Mouse (Mus musculus) embryo, embryonic 10 days (tissue): ENCODE results near the gene Retnlg.
"Not testable (repeated sequence)": the region's sequence is repeated elsewhere in the genome, so short reads cannot be mapped to it uniquely, and the experiment has no call there.

Source experiments
- DNase-seq: peaks from one replicate; pipeline ENCODE4 v3.0.0-alpha.2; 2015; ENCODE audit warnings: low spot score

Retnlg gene

DNA sequence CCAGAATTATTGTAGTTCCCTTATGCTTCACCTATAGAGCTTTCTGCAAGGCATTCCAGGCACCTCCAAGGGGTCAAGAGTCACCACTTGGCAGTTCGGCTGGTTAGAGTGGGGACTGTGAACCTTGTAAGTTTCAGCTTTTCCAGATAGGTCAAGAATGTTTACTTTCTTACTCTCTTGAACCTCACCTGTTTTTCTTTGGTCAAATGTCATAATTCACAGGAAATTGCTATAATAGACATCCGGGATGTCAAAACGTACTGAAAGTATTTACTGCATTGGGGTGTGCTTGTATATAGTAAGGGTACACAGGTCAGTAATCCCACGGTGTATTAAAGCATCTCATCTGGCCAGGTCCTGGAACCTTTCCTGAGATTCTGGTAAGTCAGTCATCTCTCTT, at the start of gene Retnlg:
Gene Retnlg (plus strand): TSS at position 301 of the 400 bp plus-strand sequence.
- no peak for DNase-seq

DNA sequence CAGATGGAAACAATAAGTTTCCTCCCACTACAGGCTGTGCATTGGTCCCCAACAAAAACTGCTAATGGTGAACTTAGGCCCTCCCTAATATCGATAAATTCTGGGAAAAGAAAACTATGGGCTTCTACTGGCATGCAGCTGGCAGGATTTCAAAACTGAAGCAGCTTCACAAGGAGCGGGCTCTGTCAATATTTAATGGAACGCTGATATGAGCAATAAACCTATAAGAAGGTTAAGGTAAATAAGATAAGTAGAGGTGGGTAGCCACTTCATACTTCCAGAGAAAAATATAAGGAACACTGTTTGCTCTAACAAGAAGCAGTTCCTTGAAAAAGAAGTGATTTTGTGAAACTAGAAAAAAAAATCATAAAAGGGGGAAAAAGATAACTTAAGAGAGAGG, 45.9 kb upstream of the Retnlg start:
- DNase-seq = no peak

DNA sequence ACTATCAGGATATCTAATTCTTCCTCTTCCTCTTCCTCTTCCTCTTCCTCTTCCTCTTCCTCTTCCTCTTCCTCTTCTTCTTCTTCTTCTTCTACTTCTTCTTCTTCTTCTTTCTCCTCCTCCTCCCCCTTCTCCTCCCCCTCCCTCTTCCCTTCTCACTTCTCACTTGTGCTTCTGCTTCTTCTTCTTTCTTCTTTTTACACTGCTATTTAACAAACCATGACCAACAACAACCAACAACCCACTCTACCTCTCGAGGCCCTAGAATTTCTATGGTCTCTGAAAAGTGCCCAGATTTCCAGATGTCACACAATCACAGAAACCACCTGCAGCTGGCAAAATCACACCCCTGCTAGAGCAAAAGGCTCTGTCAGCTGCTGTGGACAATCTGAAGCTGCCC, 44.8 kb upstream of the Retnlg start:
- DNase-seq = no peak

DNA sequence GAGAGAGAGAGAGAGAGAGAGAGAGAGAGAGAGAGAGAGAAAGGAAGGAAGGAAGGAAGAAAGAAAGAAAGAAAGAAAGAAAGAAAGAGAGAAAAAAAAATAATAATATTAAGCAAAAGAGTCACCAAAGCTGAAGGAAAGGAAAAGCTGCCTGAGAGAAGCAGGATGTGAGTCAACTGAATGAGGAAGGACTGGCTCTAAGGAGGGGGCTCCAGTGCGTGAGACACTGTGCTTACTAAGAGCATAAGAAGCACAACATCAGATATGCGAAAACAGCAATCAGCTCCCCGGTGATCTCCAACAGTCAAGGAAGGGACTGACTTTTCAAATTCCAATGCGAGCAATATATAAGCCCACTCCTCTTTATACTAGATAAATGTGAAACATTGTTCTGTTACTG, 43.4 kb upstream of the Retnlg start:
- no peak for DNase-seq

DNA sequence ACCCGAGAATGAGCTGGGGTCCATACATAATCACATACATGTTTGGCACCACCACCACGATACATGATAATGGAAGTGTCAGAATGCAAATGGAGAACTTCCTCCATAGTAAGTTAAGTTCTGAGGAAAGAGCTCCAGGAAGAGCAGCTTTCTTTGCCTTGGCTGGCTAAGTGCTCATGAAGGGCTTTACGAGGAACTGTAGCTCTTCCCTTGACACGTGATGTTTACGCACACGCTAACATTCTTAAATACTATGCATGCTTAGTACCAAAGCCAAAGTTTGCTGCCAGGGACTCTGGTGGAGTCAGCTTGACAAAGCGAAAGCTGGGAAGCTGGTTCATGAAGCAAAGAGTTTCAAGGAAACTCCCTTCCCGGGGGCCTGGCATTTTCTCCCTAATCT, 40.4 kb upstream of the Retnlg start:
- DNase-seq = no peak

DNA sequence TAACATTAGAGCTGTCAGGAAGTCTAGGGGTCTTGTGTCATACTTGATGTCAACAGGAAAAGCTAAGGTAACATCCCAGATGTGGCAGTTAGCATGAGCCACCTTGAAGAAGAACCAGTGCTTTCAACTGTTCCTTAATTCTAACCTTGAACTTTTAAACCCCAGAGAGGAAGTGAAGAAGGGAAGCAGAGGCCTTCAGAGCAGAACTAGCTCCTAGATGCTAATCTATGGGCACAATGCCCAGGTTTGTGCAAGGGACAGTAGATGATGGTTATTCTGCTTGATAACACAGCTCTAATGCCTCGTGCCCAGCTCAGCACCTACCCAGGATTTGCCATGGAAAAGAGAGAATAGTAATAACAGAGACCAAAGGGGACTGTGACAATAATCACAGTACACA, 38.8 kb upstream of the Retnlg start:
- DNase-seq = not testable (repeated sequence)

DNA sequence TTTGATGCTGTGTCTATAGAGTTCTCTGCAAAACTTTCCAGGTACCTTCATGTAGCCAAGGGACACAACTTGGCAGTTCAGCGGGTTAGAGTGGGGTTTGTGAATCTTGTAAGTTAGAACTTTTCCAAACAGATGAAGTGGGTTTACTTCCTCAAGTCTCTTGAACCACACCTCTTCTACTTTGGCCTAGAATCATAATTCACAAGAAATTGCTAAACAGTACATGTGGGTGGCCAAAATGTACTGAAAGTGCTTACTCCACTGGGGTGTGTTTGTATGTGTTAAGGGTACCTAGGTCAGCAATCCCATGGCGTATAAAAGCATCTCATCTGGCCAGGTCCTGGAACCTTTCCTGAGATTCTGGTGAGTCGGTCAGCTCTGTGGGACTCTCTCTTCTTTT, 30.2 kb upstream of the Retnlg start, which contains the start of gene Retnla:
Gene Retnla (plus strand): TSS at position 286 of the 400 bp plus-strand sequence.
- no peak for DNase-seq

DNA sequence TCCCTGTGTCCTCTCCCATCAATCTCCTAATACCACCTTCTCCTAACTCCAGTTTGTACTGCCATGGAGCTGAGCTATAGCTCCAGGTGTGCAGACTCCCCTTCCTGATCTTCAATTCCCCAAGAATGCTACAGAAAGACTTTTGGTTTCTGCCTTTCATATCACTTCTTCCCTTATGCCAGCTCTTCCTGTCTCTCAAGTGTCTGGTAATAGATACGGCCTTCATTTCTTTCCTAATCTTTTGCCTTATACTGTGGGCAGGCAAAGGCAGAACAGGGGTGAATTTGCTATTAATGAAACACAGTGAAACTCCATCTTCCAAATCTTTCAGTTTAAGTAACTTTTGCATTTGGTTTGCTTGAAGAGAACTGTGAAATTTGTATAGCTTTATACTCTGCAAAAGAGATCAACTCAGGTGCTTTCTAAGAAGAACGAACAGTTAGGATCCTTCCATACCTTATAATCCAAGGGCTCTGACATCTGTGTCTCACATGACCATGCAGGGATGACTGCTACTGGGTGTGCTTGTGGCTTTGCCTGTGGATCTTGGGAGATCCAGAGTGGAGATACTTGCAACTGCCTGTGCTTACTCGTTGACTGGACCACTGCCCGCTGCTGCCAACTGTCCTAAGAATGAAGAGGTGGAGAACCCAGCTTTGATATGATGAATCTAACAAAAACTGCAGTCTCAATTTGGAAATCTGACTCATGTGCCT, 28.6 kb upstream of the Retnlg start:
- no peak for DNase-seq

DNA sequence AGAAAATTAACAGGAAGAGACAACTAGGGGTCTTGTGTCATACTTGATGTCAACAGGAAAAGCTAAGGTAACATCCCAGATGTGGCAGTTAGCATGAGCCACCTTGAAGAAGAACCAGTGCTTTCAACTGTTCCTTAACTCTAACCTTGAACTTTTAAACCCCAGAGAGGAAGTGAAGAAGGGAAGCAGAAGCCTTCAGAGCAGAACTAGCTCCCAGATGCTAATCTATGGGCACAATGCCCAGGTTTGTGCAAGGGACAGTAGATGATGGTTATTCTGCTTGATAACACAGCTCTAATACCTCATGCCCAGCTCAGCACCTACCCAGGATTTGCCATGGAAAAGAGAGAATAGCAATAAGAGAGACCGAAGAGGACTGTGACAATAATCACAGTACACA, 7.4 kb upstream of the Retnlg start:
- DNase-seq = not testable (repeated sequence)

DNA sequence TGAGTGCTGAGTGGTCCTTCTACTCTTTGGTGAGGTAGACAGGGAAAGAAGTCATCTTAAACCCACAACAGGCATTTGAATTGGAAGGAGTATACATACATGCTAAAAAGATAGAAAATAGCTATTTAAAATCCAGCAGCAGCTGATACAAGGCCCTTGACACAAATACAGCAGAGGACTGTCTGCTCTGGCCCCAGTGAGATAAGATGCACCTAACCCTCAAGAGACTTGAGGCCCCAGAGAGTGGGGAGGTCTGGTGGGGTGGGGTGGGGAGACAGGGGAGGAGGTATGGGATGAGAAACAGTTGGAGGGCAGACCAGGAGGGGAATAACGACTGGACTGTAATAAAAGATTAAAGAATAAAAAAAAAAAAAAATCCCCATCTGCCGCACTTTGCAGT, 4.7 kb upstream of the Retnlg start:
- no peak for DNase-seq

DNA sequence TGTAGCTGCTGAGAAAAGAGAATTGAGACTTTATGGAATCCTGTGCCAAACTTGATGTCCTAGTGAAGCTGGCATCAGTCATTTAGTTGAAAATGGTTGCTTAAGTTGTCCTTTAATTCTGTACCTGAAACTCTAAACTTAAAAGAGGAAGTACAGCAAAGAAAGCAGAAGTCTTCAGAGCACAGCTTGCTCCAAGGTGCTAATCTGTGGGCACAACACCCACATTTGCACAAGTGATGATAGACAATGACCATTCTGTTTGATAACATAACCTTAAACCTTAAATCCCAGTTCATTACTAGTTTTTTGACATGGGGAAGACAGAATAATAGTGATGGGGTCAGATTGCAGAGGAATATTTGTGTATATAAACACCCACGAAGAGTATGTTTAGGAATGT, 3.8 kb upstream of the Retnlg start:
- no peak for DNase-seq

DNA sequence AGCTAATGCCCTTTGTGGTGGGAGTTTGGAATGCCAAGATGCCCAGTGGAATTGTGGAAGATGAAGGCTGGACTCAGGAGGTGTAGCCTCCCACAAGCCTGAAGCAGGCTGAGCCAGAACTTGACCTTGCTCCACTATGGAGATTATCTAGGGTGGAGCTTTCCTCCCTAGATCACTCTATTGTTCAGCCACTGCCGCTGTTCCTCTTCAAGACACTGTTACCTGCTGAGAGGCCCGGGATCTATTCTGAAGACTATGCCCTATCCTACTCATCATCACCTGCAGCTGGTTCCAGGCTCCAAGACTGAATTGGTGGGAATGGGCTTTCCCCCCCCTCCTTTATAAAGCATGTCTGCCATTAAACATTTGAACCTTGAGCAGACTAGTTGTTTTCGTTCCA, 2.8 kb upstream of the Retnlg start:
- DNase-seq = no peak

DNA sequence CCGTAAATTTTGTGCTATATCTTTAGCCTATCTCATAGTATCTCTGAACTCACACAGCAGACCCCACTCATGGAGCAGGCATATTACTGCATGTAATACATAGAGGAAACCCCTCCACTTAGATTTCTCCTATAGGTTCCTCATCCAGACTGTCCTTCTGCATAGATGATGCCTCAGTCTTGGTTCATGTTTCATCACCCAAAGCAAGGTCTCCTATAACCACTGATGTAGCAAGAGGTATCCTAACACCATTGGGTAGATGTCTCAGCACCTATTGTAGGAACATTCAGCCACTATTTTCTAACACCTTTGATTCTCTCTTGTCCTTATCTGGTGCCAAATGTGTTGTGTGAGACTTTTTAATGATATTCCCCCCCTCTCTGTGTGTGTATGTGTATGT, 667 bp upstream of the Retnlg start:
- no peak for DNase-seq

DNA sequence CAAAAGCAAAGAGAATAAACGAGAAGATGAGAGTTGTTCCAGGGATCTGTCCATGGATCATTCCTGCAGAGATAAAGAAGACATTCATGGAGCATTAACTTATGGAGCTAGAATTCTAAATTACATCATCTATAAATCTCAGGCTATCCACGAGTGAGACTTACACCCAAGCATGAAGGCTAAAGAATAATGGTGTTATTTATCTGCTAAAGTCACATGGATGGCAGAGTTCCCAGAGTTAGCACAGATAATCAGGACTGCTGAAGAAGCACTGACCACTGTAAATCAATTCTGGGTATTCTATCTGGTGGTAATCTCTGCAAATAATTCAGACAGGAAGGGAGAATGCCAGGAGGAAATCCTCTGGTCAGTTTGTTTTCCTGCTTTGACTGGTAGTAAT, 18.3 kb downstream of the Retnlg start:
- DNase-seq = no peak

DNA sequence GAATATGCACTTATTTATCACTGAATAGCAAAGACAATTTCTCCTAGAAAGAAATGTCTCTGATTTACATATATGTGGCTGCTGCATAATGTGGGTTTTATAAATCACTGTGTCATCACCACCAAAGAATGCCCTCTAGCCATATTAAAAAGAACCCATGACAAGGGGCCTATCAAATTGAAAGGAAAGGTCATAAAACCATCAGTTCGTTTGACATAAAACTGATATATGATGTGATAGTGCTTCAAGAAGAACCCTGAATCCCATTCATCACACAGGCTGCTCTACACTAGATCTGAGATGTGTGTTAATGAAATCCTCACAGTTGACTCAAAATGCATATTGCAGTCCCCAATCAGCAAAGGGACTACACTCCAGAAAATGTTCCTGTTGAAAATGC, 27.4 kb downstream of the Retnlg start:
- DNase-seq = no peak

DNA sequence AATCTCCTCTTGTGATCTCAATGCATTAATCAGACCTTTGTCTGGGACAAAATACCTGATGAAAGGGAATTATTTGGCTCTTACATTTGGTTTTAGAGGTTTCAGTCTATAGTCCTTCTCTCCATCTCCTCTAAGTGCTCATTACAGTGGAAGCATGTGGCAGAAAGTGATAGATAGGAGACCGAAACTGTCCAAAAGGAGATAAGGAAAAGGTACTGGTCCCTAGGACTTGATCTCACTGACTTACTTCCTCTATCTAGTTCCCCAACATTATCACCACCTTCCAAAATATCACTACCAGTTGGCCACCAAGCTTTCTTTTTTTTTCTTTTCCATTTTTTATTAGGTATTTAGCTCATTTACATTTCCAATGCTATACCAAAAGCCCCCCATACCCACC, 38.8 kb downstream of the Retnlg start:
- no peak for DNase-seq

DNA sequence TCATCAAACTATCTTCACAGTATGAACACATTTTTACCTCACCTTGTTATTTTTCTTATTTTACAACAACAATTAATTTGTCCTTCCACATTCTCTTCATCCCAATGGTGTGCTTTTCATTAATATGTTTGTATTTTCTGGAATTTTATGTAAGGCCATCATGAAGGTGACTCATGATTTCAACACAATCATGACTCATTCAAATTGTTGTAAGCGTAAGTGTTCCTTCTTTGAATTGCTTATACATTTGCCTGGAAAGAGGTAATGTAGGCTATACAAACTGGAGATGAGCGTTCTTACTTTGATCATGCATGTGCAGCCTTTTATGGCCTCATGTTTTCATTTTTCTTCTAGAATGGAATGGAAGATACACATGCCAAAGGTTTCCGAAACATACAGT, 40.8 kb downstream of the Retnlg start:
- DNase-seq = no peak

DNA sequence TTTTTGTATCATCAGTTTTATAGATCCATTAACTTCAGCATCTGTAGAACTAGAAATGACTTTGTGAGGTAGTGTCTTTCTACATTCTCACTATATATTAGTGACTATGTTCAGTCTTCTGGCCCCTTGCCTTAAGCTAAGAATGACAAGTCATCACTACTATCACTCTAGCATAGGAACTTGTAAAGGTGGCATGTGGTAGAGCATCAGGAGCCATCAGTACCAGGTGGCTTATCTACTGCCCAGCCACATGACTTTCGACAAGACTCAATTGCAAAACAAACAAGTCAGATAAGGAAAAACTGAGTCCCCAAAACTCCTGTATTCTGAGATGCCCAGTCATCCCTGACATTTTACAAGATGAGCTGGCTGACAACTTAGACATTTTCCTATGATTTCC, 51.3 kb downstream of the Retnlg start:
- DNase-seq = no peak
